Mouse (Mus musculus) gastrocnemius, postnatal 10 days (tissue): ENCODE results near the gene Clstn1. TPM values are rescaled to one million over a fixed set of nuclear protein-coding genes. Genes with fewer than 3 reads are reported as not detected.

Experiments
- DNase-seq: peaks from one replicate; pipeline ENCODE4 v3.0.0; 2021; ENCODE audit warnings: mixed read lengths
- total RNA-seq, 2 experiments: library from RNA; stranded (reverse); gene quantifications; 2 replicates each; pipeline ENCODE4 v1.2.3; 2021

Clstn1 gene
- total RNA-seq, 2 experiments from 2014 or later, result 63.5 to 69.0 TPM

- DNase-seq, result no peak
Measured at GRCm38 (mm10) chr4:149635915-149636415, 49.7 kb downstream of the Clstn1 start.

- DNase-seq, result no peak
Measured at GRCm38 (mm10) chr4:149637942-149638341, 51.7 kb downstream of the Clstn1 start.

- no peak for DNase-seq
Measured at GRCm38 (mm10) chr4:149640831-149641230, 54.6 kb downstream of the Clstn1 start.

- DNase-seq, result no peak
Measured at GRCm38 (mm10) chr4:149641400-149641799, 55.1 kb downstream of the Clstn1 start.

GRCm38 (mm10) chr4:149641956-149642355, 55.7 kb downstream of the Clstn1 start:
- no peak for DNase-seq

GRCm38 (mm10) chr4:149645761-149646160, 59.5 kb downstream of the Clstn1 start:
- DNase-seq, result no peak

- no peak for DNase-seq
Measured at GRCm38 (mm10) chr4:149648031-149648805, 62.0 kb downstream of the Clstn1 start.

- DNase-seq, result peak; percentile 92
Measured at GRCm38 (mm10) chr4:149650493-149651193, 64.4 kb downstream of the Clstn1 start.

GRCm38 (mm10) chr4:149654232-149654631, 68.0 kb downstream of the Clstn1 start:
- DNase-seq, result peak; percentile 47

GRCm38 (mm10) chr4:149657858-149658416, 71.7 kb downstream of the Clstn1 start:
- DNase-seq, result no peak

GRCm38 (mm10) chr4:149659495-149660116, 73.3 kb downstream of the Clstn1 start:
- DNase-seq, result no peak

- no peak for DNase-seq
Measured at GRCm38 (mm10) chr4:149660598-149660997, 74.3 kb downstream of the Clstn1 start.

GRCm38 (mm10) chr4:149661967-149662589, 75.8 kb downstream of the Clstn1 start:
- DNase-seq, result no peak

GRCm38 (mm10) chr4:149663849-149664503, 77.7 kb downstream of the Clstn1 start:
- no peak for DNase-seq

- DNase-seq, result no peak
Measured at GRCm38 (mm10) chr4:149665016-149665691, 78.9 kb downstream of the Clstn1 start.

GRCm38 (mm10) chr4:149665692-149666090, 79.4 kb downstream of the Clstn1 start:
- DNase-seq, result no peak

GRCm38 (mm10) chr4:149671175-149671574, 84.9 kb downstream of the Clstn1 start:
- DNase-seq, result no peak

GRCm38 (mm10) chr4:149672747-149673146, 86.5 kb downstream of the Clstn1 start:
- no peak for DNase-seq

- no peak for DNase-seq
Measured at GRCm38 (mm10) chr4:149674814-149675377, 88.6 kb downstream of the Clstn1 start.
